Mouse (Mus musculus) lung, embryonic 14.5 days (tissue): ENCODE results near the gene Neurog1. TPM values are rescaled to one million over a fixed set of nuclear protein-coding genes. Genes with fewer than 3 reads are reported as not detected.
A peak's percentile ranks its signal among the peaks of the same experiment; 100 is the strongest.

Source experiments
- ATAC-seq: fragments of 200-750 bp; cut with Nextera tagmentation; 2 replicates; pipeline ENCODE4 v1.8.0; 2017; ENCODE audit warnings: mild to moderate bottlenecking, moderate TSS enrichment, moderate library complexity; ENCODE audit not compliant: insufficient read depth
- DNase-seq: peaks from one replicate; pipeline ENCODE4 v3.0.0-alpha.2; 2015
- H3K27ac ChIP-seq: fragments of 300-500 bp; sonication (generic); 2 replicates; pipeline ENCODE4 v1.5.1; 2014; ENCODE audit warnings: low read depth, mild to moderate bottlenecking, moderate library complexity
- H3K27me3 ChIP-seq: fragments of 300-500 bp; sonication (generic); 2 replicates; pipeline ENCODE4 v1.6.1; 2014; ENCODE audit warnings: low read length, control low read depth; ENCODE audit not compliant: insufficient read depth
- H3K36me3 ChIP-seq: fragments of 300-500 bp; sonication (generic); 2 replicates; pipeline ENCODE4 v1.6.1; 2014; ENCODE audit warnings: control low read depth; ENCODE audit not compliant: insufficient read depth
- H3K4me1 ChIP-seq: fragments of 300-500 bp; sonication (generic); 2 replicates; pipeline ENCODE4 v1.6.1; 2014; ENCODE audit warnings: antibody characterized with exemption, control low read depth; ENCODE audit not compliant: insufficient read depth
- H3K4me2 ChIP-seq: fragments of 300-500 bp; sonication (generic); 2 replicates; pipeline ENCODE4 v1.6.1; 2014; ENCODE audit warnings: mild to moderate bottlenecking
- H3K4me3 ChIP-seq: fragments of 300-500 bp; sonication (generic); 2 replicates; pipeline ENCODE4 v1.5.1; 2014; ENCODE audit warnings: low read depth, low read length
- H3K9ac ChIP-seq: fragments of 300-500 bp; sonication (generic); 2 replicates; pipeline ENCODE4 v1.6.1; 2014
- H3K9me3 ChIP-seq: fragments of 300-500 bp; sonication (generic); 2 replicates; pipeline ENCODE4 v1.6.1; 2016; ENCODE audit warnings: low read depth, low read length, control low read depth
- CTCF ChIP-seq: IDR thresholded peaks from 2 replicates; pipeline ENCODE4 v1.5.1; 2016; ENCODE audit warnings: antibody characterized with exemption, low read depth
- WGBS: fragments of 180-500 bp; shearing (Covaris S2); extraction: QIAGEN DNeasy Blood & Tissue Kit; methylation state at CpG from one replicate; pipeline ENCODE4 v1.1.7; 2014; 5-methylcytosine and 5-hydroxymethylcytosine counted together
- polyA plus RNA-seq: library from polyadenylated mRNA; unstranded; fragments of >200 nt; fragmentation: Nextera tagmentation; extraction: Ambion mirVana; gene quantifications from 2 replicates; pipeline ENCODE4 v1.2.1, GENCODE M21; 2014

Neurog1 gene
- polyA plus RNA-seq, 1 experiment from 2014 or later: not detected

DNA sequence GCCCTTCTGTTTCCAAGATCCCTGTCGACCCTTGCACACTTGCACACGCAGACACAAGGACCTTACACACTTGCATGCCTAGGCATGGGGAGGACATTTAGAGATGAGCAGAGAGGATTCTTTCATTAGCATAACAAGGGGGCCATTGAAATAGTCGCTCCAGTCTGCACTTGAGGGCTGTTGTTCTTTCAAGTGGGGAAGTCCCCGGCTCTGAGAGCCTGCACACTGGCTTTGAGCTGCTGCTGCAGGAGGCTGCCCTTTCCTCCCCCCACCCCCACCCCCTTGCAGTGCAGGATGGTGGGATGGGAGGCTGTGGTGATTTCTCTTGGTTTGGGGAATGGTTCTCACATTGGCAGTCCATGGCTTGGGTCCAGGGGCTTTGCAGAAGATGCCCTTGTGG is 35.9 kb downstream of the Neurog1 start:
- H3K4me3 ChIP-seq: no peak overlapping the region
- WGBS: 23% methylated on average over 4 of the region's 4 CpGs
- ATAC-seq (no peak), DNase-seq (no peak)
- H3K27me3 ChIP-seq: peaks cover 5% of the 10 kb centered on the region
- no peak for TF ChIP-seq CTCF
- no peak overlapping the region for H3K4me2 ChIP-seq
- no peaks in the 10 kb centered on the region for H3K36me3 ChIP-seq
- H3K4me1 ChIP-seq: no peaks in the 10 kb centered on the region
- H3K9ac ChIP-seq: no peak overlapping the region
- H3K27ac ChIP-seq: no peak overlapping the region
- no peaks in the 10 kb centered on the region for H3K9me3 ChIP-seq

DNA sequence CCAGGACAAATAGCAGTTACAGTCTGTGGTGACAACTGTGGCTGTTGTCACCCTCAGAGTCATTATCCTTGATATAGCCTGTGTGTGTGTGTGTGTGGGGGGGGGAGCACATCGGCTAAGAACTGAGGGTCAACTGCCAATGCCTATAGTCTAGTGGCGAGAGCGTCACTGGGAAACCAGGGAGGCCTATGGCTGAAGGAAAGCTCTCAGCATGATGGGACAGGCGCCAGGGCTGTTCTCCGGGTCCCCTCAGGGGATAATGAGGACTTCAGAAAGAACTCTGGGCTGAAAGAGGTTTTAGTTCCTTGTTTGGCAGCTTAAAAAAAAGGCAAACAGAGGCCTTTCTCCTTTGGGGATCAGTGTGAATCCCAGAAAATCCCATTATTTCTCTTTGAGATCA is 37.3 kb downstream of the Neurog1 start:
- Histone ChIP-seq H3K27me3 (no peaks in the 10 kb centered on the region), H3K27ac (no peak overlapping the region), H3K9ac (no peak overlapping the region), H3K4me3 (no peak overlapping the region), H3K4me1 (no peaks in the 10 kb centered on the region), H3K9me3 (no peaks in the 10 kb centered on the region), H3K36me3 (no peaks in the 10 kb centered on the region), H3K4me2 (no peak overlapping the region)
- WGBS: 57% methylated on average over 5 of the region's 5 CpGs
- no peak for DNase-seq
- TF ChIP-seq CTCF: no peak
- no peak for ATAC-seq

DNA sequence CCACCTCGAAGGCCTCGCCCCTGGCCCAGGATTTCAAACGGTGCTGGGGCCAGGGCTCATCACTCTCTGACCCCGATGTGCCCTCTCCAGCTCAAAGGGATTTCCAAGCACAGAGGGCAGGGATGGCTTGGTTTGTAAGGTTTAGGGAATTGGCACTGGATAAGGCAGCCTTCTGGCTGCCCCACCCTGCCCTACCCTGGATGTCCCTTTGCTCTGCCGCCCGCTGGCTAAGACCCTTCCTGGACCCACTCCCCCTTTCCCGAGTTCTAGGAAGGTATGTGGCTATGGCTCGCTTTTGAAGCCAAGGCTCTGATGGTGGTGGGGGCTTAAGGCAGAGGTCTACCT is 42.9 kb downstream of the Neurog1 start:
- H3K4me3 ChIP-seq: peak overlapping the region; percentile 19; the same call in 1 of the 2 replicates
- H3K4me1 ChIP-seq: 0 out of 2 replicates have a peak, but pooled peaks cover 5% of the 10 kb centered on the region
- H3K27me3 ChIP-seq: peaks cover 3% of the 10 kb centered on the region; the same call in 1 of the 2 replicates
- H3K9ac ChIP-seq: peak overlapping the region; percentile 44
- H3K36me3 ChIP-seq: no peaks in the 10 kb centered on the region
- DNase-seq (no peak), ATAC-seq (peak; percentile 42)
- peak overlapping the region; percentile 58 for H3K4me2 ChIP-seq
- no peaks in the 10 kb centered on the region for H3K9me3 ChIP-seq
- no peak for TF ChIP-seq CTCF
- WGBS: 25% methylated on average over 7 of the region's 8 CpGs
- H3K27ac ChIP-seq: no peak overlapping the region

- ATAC-seq (peak; percentile 85), DNase-seq (peak; percentile 64)
- peak overlapping the region; percentile 19; the same call in 1 of the 2 replicates for H3K4me3 ChIP-seq
- no peaks in the 10 kb centered on the region for H3K36me3 ChIP-seq
- TF ChIP-seq CTCF: no peak
- 0 out of 2 replicates have a peak, but pooled peaks cover 5% of the 10 kb centered on the region for H3K4me1 ChIP-seq
- H3K27ac ChIP-seq: peak overlapping the region; percentile 18; the same call in 1 of the 2 replicates
- 6% methylated on average over 35 of the region's 35 CpGs for WGBS
- H3K9ac ChIP-seq: peak overlapping the region; percentile 44
- peak overlapping the region; percentile 58 for H3K4me2 ChIP-seq
- no peaks in the 10 kb centered on the region for H3K9me3 ChIP-seq
- H3K27me3 ChIP-seq: peaks cover 3% of the 10 kb centered on the region; the same call in 1 of the 2 replicates
Measured at GRCm38 (mm10) chr13:56208225-56209066, 43.5 kb downstream of the Neurog1 start.

Other genes starting within 250 kb of the Neurog1 start
- gene H2afy, start 115.8 kb downstream of the Neurog1 start, polyA plus RNA-seq: 359 and 377 TPM in 2 replicates
- 0.85 and 1.0 TPM in 2 replicates for gene Tifab, start 73.3 kb downstream of the Neurog1 start, polyA plus RNA-seq
- gene Cxcl14, start 44.4 kb upstream of the Neurog1 start, polyA plus RNA-seq: 9.0 and 9.8 TPM in 2 replicates
- not detected in 2 replicates for gene Gm3045, start 174.4 kb upstream of the Neurog1 start, polyA plus RNA-seq
- 0.19 and 0.22 TPM in 2 replicates for gene Slc25a48, start 186.2 kb upstream of the Neurog1 start, polyA plus RNA-seq
- not detected in 2 replicates for gene Il9, start 230.1 kb upstream of the Neurog1 start, polyA plus RNA-seq